Comparison of ENCODE assay signal across 7 mouse cellular contexts in genomic region chr1:193174143-193174733, GRCm38 (mm10). TPM values are rescaled to one million over a fixed set of nuclear protein-coding genes. Genes with fewer than 3 reads are reported as not detected.
DNase-seq lines count a peak whose midpoint lies in the region; ATAC-seq lines count a peak whose summit lies in the region.

No protein-coding gene starts in this region.

- H3K36me3 ChIP-seq in forebrain, embryonic 15.5 days: no peaks in the 10 kb centered on the region
- no peaks in the 10 kb centered on the region for H3K36me3 ChIP-seq in liver, embryonic 11.5 days (ENCODE audit: control insufficient read depth, insufficient read depth, low read length)

- no peak overlapping the region for H3K27ac ChIP-seq in forebrain, embryonic 15.5 days (replicated peaks)
- peak overlapping the region; percentile 81; the same call in 1 of the 2 replicates for H3K27ac ChIP-seq in liver, embryonic 11.5 days (ENCODE audit: low read depth, low read length)

- peak overlapping the region; percentile 60 for H3K4me3 ChIP-seq in forebrain, embryonic 15.5 days
- peak overlapping the region; percentile 75 for H3K4me3 ChIP-seq in liver, embryonic 11.5 days (ENCODE audit: low read depth, low read length)

- WGBS in forebrain, embryonic 15.5 days: 92% methylated on average over 13 of the region's 13 CpGs
- 74% methylated on average over 13 of the region's 13 CpGs for WGBS in liver, embryonic 11.5 days

- peaks cover 37% of the 10 kb centered on the region for H3K4me1 ChIP-seq in forebrain, embryonic 15.5 days
- peaks cover 21% of the 10 kb centered on the region for H3K4me1 ChIP-seq in liver, embryonic 11.5 days (replicated peaks; ENCODE audit: control insufficient read depth, insufficient read depth, low read length)

- peak overlapping the region; percentile 94 for H3K4me2 ChIP-seq in forebrain, embryonic 15.5 days (replicated peaks)
- peak overlapping the region; percentile 85 for H3K4me2 ChIP-seq in liver, embryonic 11.5 days

- ATAC-seq in forebrain, embryonic 15.5 days (replicated peaks): no peak
- ATAC-seq in liver, embryonic 11.5 days (replicated peaks; ENCODE audit: low FRiP score): no peak

- peak overlapping the region; percentile 77; the same call in 1 of the 2 replicates for H3K9ac ChIP-seq in forebrain, embryonic 15.5 days (replicated peaks)
- H3K9ac ChIP-seq in liver, embryonic 11.5 days (ENCODE audit: low read depth, low read length): peak overlapping the region; percentile 79

- H3K27me3 ChIP-seq in forebrain, embryonic 15.5 days: no peaks in the 10 kb centered on the region
- no peaks in the 10 kb centered on the region for H3K27me3 ChIP-seq in liver, embryonic 11.5 days (replicated peaks; ENCODE audit: control insufficient read depth, insufficient read depth, low read length)

- DNase-seq in thymus, postnatal 4 days: peak; percentile 44
- no peak for DNase-seq in thymus, adult 18-20 months
- no peak for DNase-seq in liver, embryonic 11.5 days (ENCODE audit: low spot score)
- no peak for DNase-seq in Muller cell, postnatal 12 days (ENCODE audit: inconsistent ontology term)
- DNase-seq in natural killer cell, adult 2 months (ENCODE audit: low spot score in 2 of 2): no peak
- no peak for DNase-seq in embryo, embryonic 11 days

- no peaks in the 10 kb centered on the region for H3K9me3 ChIP-seq in forebrain, embryonic 15.5 days
- no peaks in the 10 kb centered on the region for H3K9me3 ChIP-seq in liver, embryonic 11.5 days (ENCODE audit: control insufficient read depth, low read length)

RNA-seq across cellular contexts. Expression of gene A130010J15Rik, which starts 6.4 kb away (rescaled TPM):
- polyA plus RNA-seq in forebrain, embryonic 15.5 days (2015; fragmentation: Nextera tagmentation; extraction: Ambion mirVana): 14.2 and 15.7 TPM in 2 replicates
- polyA plus RNA-seq in liver, embryonic 11.5 days (2014; fragmentation: Nextera tagmentation; extraction: Ambion mirVana): 11.1 and 12.8 TPM in 2 replicates

RNA-seq across cellular contexts. Expression of gene Irf6, which starts 21.3 kb away (rescaled TPM):
- 0.52 and 0.79 TPM in 2 replicates for polyA plus RNA-seq in forebrain, embryonic 15.5 days (2015; fragmentation: Nextera tagmentation; extraction: Ambion mirVana)
- polyA plus RNA-seq in liver, embryonic 11.5 days (2014; fragmentation: Nextera tagmentation; extraction: Ambion mirVana): 4.1 and 5.2 TPM in 2 replicates

RNA-seq across cellular contexts. Expression of gene Traf3ip3, which starts 27.3 kb away (rescaled TPM):
- polyA plus RNA-seq in forebrain, embryonic 15.5 days (2015; fragmentation: Nextera tagmentation; extraction: Ambion mirVana): 1.3 TPM in 2 replicates
- 8.5 and 9.2 TPM in 2 replicates for polyA plus RNA-seq in liver, embryonic 11.5 days (2014; fragmentation: Nextera tagmentation; extraction: Ambion mirVana)

RNA-seq across cellular contexts. Expression of gene Lamb3, which starts 33.3 kb away (rescaled TPM):
- 0.41 and 0.62 TPM in 2 replicates for polyA plus RNA-seq in forebrain, embryonic 15.5 days (2015; fragmentation: Nextera tagmentation; extraction: Ambion mirVana)
- polyA plus RNA-seq in liver, embryonic 11.5 days (2014; fragmentation: Nextera tagmentation; extraction: Ambion mirVana): 0.15 and 0.48 TPM in 2 replicates

RNA-seq across cellular contexts. Expression of gene Diexf, which starts 44.2 kb away (rescaled TPM):
- polyA plus RNA-seq in forebrain, embryonic 15.5 days (2015; fragmentation: Nextera tagmentation; extraction: Ambion mirVana): 11.2 and 11.5 TPM in 2 replicates
- polyA plus RNA-seq in liver, embryonic 11.5 days (2014; fragmentation: Nextera tagmentation; extraction: Ambion mirVana): 9.3 and 10.7 TPM in 2 replicates
